ENCODE assay signal across 10 mouse cellular contexts in genomic region chr1:120757283-120757821, GRCm38 (mm10).
DNase-seq lines count a peak whose midpoint lies in the region; ATAC-seq lines count a peak whose summit lies in the region.
"Had no signal": no experiment of that assay in that cellular context is flagged by ENCODE, and none has a peak within 500 bp of the region (broad histone marks: within the 10 kb centered on the region; RNA-seq: fewer than 3 reads in every experiment).

No protein-coding gene starts in this region.

- no peak for ATAC-seq in kidney, embryonic 16.5 days (ENCODE audit: low FRiP score, low TSS enrichment)
- ATAC-seq in inflammation-experienced regulatory T-cells, adult 6 months = no peak
- ATAC-seq in kidney, embryonic 14.5 days (ENCODE audit: low FRiP score, low TSS enrichment) = no peak

- H3K4me2 ChIP-seq in kidney, embryonic 16.5 days (replicated peaks; ENCODE audit: low read depth, low read length) = no peak overlapping the region
- H3K4me2 ChIP-seq in kidney, embryonic 14.5 days (replicated peaks; ENCODE audit: low read depth, low read length) = no peak overlapping the region
- H3K4me2 ChIP-seq: liver, embryonic 15.5 days; stomach, embryonic 15.5 days had no signal

- no peak overlapping the region for H3K27ac ChIP-seq in kidney, embryonic 16.5 days (ENCODE audit: low read length)
- no peak overlapping the region for H3K27ac ChIP-seq in kidney, embryonic 14.5 days (ENCODE audit: low read depth, low read length)
- H3K27ac ChIP-seq: liver, embryonic 15.5 days; stomach, embryonic 15.5 days had no signal

- peaks cover 5% of the 10 kb centered on the region; the same call in 1 of the 2 replicates for H3K4me1 ChIP-seq in kidney, embryonic 16.5 days (ENCODE audit: insufficient read depth, low read length)
- H3K4me1 ChIP-seq in kidney, embryonic 14.5 days (ENCODE audit: control insufficient read depth, insufficient read depth, low read length) = no peaks in the 10 kb centered on the region
- H3K4me1 ChIP-seq: liver, embryonic 15.5 days; stomach, embryonic 15.5 days had no signal

- no peaks in the 10 kb centered on the region for H3K36me3 ChIP-seq in kidney, embryonic 16.5 days (ENCODE audit: insufficient read depth, low read length)
- H3K36me3 ChIP-seq in kidney, embryonic 14.5 days (ENCODE audit: control insufficient read depth, insufficient read depth, low read length) = no peaks in the 10 kb centered on the region
- H3K36me3 ChIP-seq: liver, embryonic 15.5 days; stomach, embryonic 15.5 days had no signal

- no peaks in the 10 kb centered on the region; the same call in 1 of the 2 replicates for H3K27me3 ChIP-seq in kidney, embryonic 16.5 days (ENCODE audit: insufficient read depth, low read length)
- no peaks in the 10 kb centered on the region for H3K27me3 ChIP-seq in kidney, embryonic 14.5 days (ENCODE audit: control insufficient read depth, insufficient read depth, low read length)
- H3K27me3 ChIP-seq: liver, embryonic 15.5 days; stomach, embryonic 15.5 days had no signal

- no peaks in the 10 kb centered on the region for H3K9me3 ChIP-seq in kidney, embryonic 16.5 days (ENCODE audit: low read length)
- H3K9me3 ChIP-seq in kidney, embryonic 14.5 days (ENCODE audit: control insufficient read depth, low read length) = no peaks in the 10 kb centered on the region
- H3K9me3 ChIP-seq: liver, embryonic 15.5 days; stomach, embryonic 15.5 days had no signal

- WGBS in kidney, embryonic 16.5 days = 49% methylated on average over 9 of the region's 9 CpGs
- 46% methylated on average over 9 of the region's 9 CpGs for WGBS in kidney, embryonic 14.5 days

- H3K9ac ChIP-seq in kidney, embryonic 16.5 days (replicated peaks; ENCODE audit: low read length) = no peak overlapping the region
- no peak overlapping the region for H3K9ac ChIP-seq in kidney, embryonic 14.5 days (ENCODE audit: low read depth, low read length)
- H3K9ac ChIP-seq: liver, embryonic 15.5 days; stomach, embryonic 15.5 days had no signal

- no peak overlapping the region for H3K4me3 ChIP-seq in kidney, embryonic 16.5 days (ENCODE audit: low read length)
- no peak overlapping the region for H3K4me3 ChIP-seq in kidney, embryonic 14.5 days (ENCODE audit: low read length)
- H3K4me3 ChIP-seq: liver, embryonic 15.5 days; stomach, embryonic 15.5 days had no signal

- DNase-seq in kidney, postnatal 4 days = peak; percentile 13 to 26
- peak; percentile 73 for DNase-seq in adrenal gland, postnatal 25 days
- DNase-seq in heart, adult 9 months (ENCODE audit: low spot score in 2 of 2) = peak; percentile 66 to 75
- peak; percentile 44 for DNase-seq in mesoderm, embryonic 11.5 days (ENCODE audit: low read depth, low spot score)
- DNase-seq in kidney, postnatal 14 days = no peak
